ENCODE assay signal across 9 mouse cellular contexts in the genomic region with DNA sequence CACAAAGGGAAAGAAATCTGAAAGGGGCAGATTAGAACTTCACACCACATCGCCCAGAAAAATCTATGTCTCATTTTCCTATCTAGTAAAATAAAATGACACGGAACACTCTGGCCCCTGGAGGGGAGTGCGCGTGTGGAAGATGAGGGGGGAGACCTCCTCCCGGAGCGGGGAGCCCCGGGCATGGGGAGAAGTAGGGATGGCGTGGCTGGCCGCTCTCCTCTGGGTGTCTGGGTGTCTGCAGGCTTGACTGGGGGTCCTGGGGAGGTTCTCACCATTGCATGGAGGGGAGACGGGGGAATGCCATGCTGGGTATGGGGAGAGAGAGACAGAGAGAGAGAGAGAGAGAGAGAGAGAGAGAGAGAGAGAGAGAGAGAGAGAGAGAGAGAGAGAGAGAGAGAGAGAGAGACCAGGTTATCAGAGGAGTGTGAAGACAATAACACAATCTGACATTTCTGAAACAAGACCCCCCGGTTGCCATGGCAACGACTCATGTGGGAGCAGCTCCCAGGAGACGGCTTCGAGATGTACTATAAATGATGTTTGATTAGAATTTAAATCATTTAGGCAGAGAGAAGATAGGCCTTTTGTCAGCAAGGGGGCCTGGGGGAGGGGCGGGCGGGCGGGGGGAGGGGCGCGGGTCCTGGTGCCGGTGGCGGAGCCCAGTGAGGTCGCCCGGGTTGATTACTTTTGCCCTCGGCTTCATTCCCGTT.
DNase-seq lines count a peak whose midpoint lies in the region; ATAC-seq lines count a peak whose summit lies in the region.
"Had no signal": no experiment of that assay in that cellular context is flagged by ENCODE, and none has a peak within 500 bp of the region (broad histone marks: within the 10 kb centered on the region; RNA-seq: fewer than 3 reads in every experiment).

No protein-coding gene starts in this region.

- H3K4me3 ChIP-seq in embryonic facial prominence, embryonic 13.5 days = peak overlapping the region; percentile 24; the same call in 1 of the 2 replicates
- no peak overlapping the region; the same call in 1 of the 2 replicates for H3K4me3 ChIP-seq in hindbrain, embryonic 14.5 days (replicated peaks; ENCODE audit: low read length)

- peak; percentile 74 to 78 for DNase-seq in left cerebral cortex, postnatal 14 days (ENCODE audit: low spot score in 2 of 2)
- no peak for DNase-seq in left cerebral cortex, adult 18-20 months (ENCODE audit: low spot score in 2 of 2)
- DNase-seq in hindbrain, embryonic 14.5 days (ENCODE audit: low spot score) = peak; percentile 91
- peak; percentile 80 for DNase-seq in neural tube, embryonic 10.5 days (ENCODE audit: extremely low spot score, low spot score)
- no peak for DNase-seq in cerebellum, adult 11 months
- DNase-seq in thymus, postnatal 0 days (ENCODE audit: low spot score) = no peak
- DNase-seq: kidney, postnatal 10 days had no signal

- peaks cover 37% of the 10 kb centered on the region for H3K27me3 ChIP-seq in embryonic facial prominence, embryonic 13.5 days
- H3K27me3 ChIP-seq in hindbrain, embryonic 14.5 days (ENCODE audit: control insufficient read depth, insufficient read depth, low read length) = no peaks in the 10 kb centered on the region

- no peaks in the 10 kb centered on the region for H3K36me3 ChIP-seq in embryonic facial prominence, embryonic 13.5 days
- H3K36me3 ChIP-seq in hindbrain, embryonic 14.5 days (replicated peaks; ENCODE audit: control insufficient read depth, insufficient read depth) = no peaks in the 10 kb centered on the region

- no peak overlapping the region for H3K27ac ChIP-seq in embryonic facial prominence, embryonic 13.5 days
- H3K27ac ChIP-seq in hindbrain, embryonic 14.5 days = peak overlapping the region; percentile 95

- no peak for ATAC-seq in embryonic facial prominence, embryonic 13.5 days (ENCODE audit: insufficient number of reproducible peaks, insufficient read depth, low FRiP score, low TSS enrichment, low read depth)
- ATAC-seq in hindbrain, embryonic 14.5 days (ENCODE audit: low FRiP score) = peak; percentile 55
- no peak for ATAC-seq in erythroid progenitor cell, adult 5-6 weeks (replicated peaks; ENCODE audit: low FRiP score, poor library complexity, severe bottlenecking)

- WGBS in embryonic facial prominence, embryonic 13.5 days = 5% methylated on average over 25 of the region's 25 CpGs
- WGBS in hindbrain, embryonic 14.5 days = 3% methylated on average over 25 of the region's 25 CpGs

- H3K4me1 ChIP-seq in embryonic facial prominence, embryonic 13.5 days = peaks cover 7% of the 10 kb centered on the region
- peaks cover 28% of the 10 kb centered on the region for H3K4me1 ChIP-seq in hindbrain, embryonic 14.5 days (replicated peaks; ENCODE audit: control insufficient read depth, insufficient read depth, low read length)

- intact Hi-C loops in left cerebral cortex, postnatal 14 days (cut with DNase I) = no loop called here

- H3K9me3 ChIP-seq in embryonic facial prominence, embryonic 13.5 days = no peaks in the 10 kb centered on the region
- no peaks in the 10 kb centered on the region for H3K9me3 ChIP-seq in hindbrain, embryonic 14.5 days (ENCODE audit: control insufficient read depth, low read length)

- H3K4me2 ChIP-seq in embryonic facial prominence, embryonic 13.5 days = peak overlapping the region; percentile 53
- H3K4me2 ChIP-seq in hindbrain, embryonic 14.5 days (replicated peaks) = peak overlapping the region; percentile 47

- 0 out of 2 replicates have a peak overlapping the region, but pooled peaks have one; percentile 27 for H3K9ac ChIP-seq in embryonic facial prominence, embryonic 13.5 days
- peak overlapping the region; percentile 54 for H3K9ac ChIP-seq in hindbrain, embryonic 14.5 days

Comparison
In these comparisons a context has a peak if more than half of its experiments do, and no peak if none do; other contexts are left out.
1. DNase-seq: peak in left cerebral cortex, postnatal 14 days (2 of 2), hindbrain, embryonic 14.5 days (single experiment) and neural tube, embryonic 10.5 days (single experiment); none in left cerebral cortex, adult 18-20 months (0 of 2), cerebellum, adult 11 months (single experiment) and thymus, postnatal 0 days (single experiment).